Mouse (Mus musculus): ENCODE data around the gene Secisbp2l. TPM values are rescaled to one million over a fixed set of nuclear protein-coding genes. Genes with fewer than 3 reads are reported as not detected.

Gene Secisbp2l
- polyA plus RNA-seq, 1 experiment from 2014 or later: 9.5 TPM

DNA sequence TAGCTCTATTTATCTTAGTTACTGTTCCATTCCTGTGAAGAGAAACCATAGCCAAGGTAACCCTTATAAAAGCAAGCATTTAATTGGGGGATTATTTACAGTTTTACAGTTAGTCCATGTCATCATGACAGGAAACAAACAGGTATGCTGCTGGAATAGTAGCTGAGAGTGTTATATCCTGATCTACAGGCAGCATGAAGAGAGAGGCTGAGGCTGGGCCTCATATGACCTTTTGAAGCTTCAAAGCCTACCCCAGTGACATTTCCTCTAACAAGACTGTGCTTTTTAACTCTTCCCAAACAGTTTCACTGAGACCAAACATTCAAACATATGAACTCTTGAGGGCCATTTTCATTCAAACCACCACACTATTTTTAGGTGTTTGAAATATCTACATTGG is 15.2 kb upstream of the Secisbp2l start:
- Histone ChIP-seq H3K4me2 (replicated peaks; ENCODE audit: low read depth) (no peak overlapping the region), H3K27me3 (ENCODE audit: control insufficient read depth, insufficient read depth, low read length) (no peaks in the 10 kb centered on the region), H3K4me3 (ENCODE audit: low read depth, low read length) (no peak overlapping the region), H3K36me3 (ENCODE audit: control insufficient read depth, insufficient read depth, low read length) (no peaks in the 10 kb centered on the region), H3K4me1 (replicated peaks; ENCODE audit: control insufficient read depth, insufficient read depth) (no peaks in the 10 kb centered on the region), H3K9me3 (ENCODE audit: control insufficient read depth, low read length) (no peaks in the 10 kb centered on the region), H3K27ac (replicated peaks) (no peak overlapping the region), H3K9ac (ENCODE audit: low read length) (no peak overlapping the region)
- ATAC-seq (ENCODE audit: low FRiP score, low TSS enrichment) (no peak), DNase-seq (ENCODE audit: low spot score) (no peak)
- TF ChIP-seq EP300 (optimal IDR thresholded peaks at IDR 0.05): no peak
- TF ChIP-seq CTCF (IDR thresholded peaks at IDR 0.05; ENCODE audit: low read depth): no peak

GRCm38 (mm10) chr2:125795118-125795517 is 12.4 kb upstream of the Secisbp2l start:
- no peak overlapping the region for H3K27ac ChIP-seq (replicated peaks)
- no peaks in the 10 kb centered on the region for H3K27me3 ChIP-seq (ENCODE audit: control insufficient read depth, insufficient read depth, low read length)
- no peaks in the 10 kb centered on the region for H3K4me1 ChIP-seq (replicated peaks; ENCODE audit: control insufficient read depth, insufficient read depth)
- H3K9ac ChIP-seq (ENCODE audit: low read length): no peak overlapping the region
- H3K4me3 ChIP-seq (ENCODE audit: low read depth, low read length): no peak overlapping the region
- no peak overlapping the region for H3K4me2 ChIP-seq (replicated peaks; ENCODE audit: low read depth)
- H3K36me3 ChIP-seq (ENCODE audit: control insufficient read depth, insufficient read depth, low read length): no peaks in the 10 kb centered on the region
- H3K9me3 ChIP-seq (ENCODE audit: control insufficient read depth, low read length): no peaks in the 10 kb centered on the region
- WGBS: 63% methylated on average over 2 of the region's 2 CpGs
- TF ChIP-seq EP300 (optimal IDR thresholded peaks at IDR 0.05) (no peak), CTCF (IDR thresholded peaks at IDR 0.05; ENCODE audit: low read depth) (no peak)
- DNase-seq (ENCODE audit: low spot score) (no peak), ATAC-seq (ENCODE audit: low FRiP score, low TSS enrichment) (no peak)

GRCm38 (mm10) chr2:125794166-125794565 is 11.5 kb upstream of the Secisbp2l start:
- H3K9me3 ChIP-seq (ENCODE audit: control insufficient read depth, low read length): no peaks in the 10 kb centered on the region
- no peaks in the 10 kb centered on the region for H3K36me3 ChIP-seq (ENCODE audit: control insufficient read depth, insufficient read depth, low read length)
- ATAC-seq (ENCODE audit: low FRiP score, low TSS enrichment): no peak
- DNase-seq (ENCODE audit: low spot score): no peak
- 59% methylated on average over 2 of the region's 2 CpGs for WGBS
- no peak overlapping the region for H3K27ac ChIP-seq (replicated peaks)
- H3K4me1 ChIP-seq (replicated peaks; ENCODE audit: control insufficient read depth, insufficient read depth): no peaks in the 10 kb centered on the region
- no peak overlapping the region for H3K4me2 ChIP-seq (replicated peaks; ENCODE audit: low read depth)
- TF ChIP-seq CTCF (IDR thresholded peaks at IDR 0.05; ENCODE audit: low read depth) (no peak), EP300 (optimal IDR thresholded peaks at IDR 0.05) (no peak)
- H3K27me3 ChIP-seq (ENCODE audit: control insufficient read depth, insufficient read depth, low read length): no peaks in the 10 kb centered on the region
- H3K4me3 ChIP-seq (ENCODE audit: low read depth, low read length): no peak overlapping the region
- no peak overlapping the region for H3K9ac ChIP-seq (ENCODE audit: low read length)

DNA sequence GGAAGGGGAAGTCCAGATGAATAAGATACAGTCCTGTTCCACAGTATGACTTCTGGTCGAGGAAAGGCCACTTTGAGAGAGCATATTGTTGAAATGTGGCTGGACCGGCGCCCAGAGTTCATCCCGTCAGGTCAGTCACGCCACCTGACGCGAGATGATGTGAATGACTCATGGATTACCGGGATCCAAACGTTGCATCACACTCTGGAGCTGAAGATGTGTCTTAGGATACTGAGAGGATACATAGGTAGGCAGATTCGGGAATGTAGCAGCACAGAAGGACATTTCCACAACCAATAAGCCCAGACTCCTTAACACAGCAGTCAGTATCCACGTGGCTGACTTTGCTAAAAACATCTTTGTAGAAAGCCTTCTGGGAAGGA is 10.2 kb upstream of the Secisbp2l start:
- DNase-seq (ENCODE audit: low spot score) (no peak), ATAC-seq (ENCODE audit: low FRiP score, low TSS enrichment) (no peak)
- Histone ChIP-seq H3K4me3 (ENCODE audit: low read depth, low read length) (no peak overlapping the region), H3K9me3 (ENCODE audit: control insufficient read depth, low read length) (no peaks in the 10 kb centered on the region), H3K4me2 (replicated peaks; ENCODE audit: low read depth) (no peak overlapping the region), H3K36me3 (ENCODE audit: control insufficient read depth, insufficient read depth, low read length) (no peaks in the 10 kb centered on the region), H3K4me1 (replicated peaks; ENCODE audit: control insufficient read depth, insufficient read depth) (no peaks in the 10 kb centered on the region), H3K9ac (ENCODE audit: low read length) (no peak overlapping the region), H3K27me3 (ENCODE audit: control insufficient read depth, insufficient read depth, low read length) (no peaks in the 10 kb centered on the region), H3K27ac (replicated peaks) (no peak overlapping the region)
- TF ChIP-seq EP300 (optimal IDR thresholded peaks at IDR 0.05) (no peak), CTCF (IDR thresholded peaks at IDR 0.05; ENCODE audit: low read depth) (no peak)
- 76% methylated on average over 11 of the region's 11 CpGs for WGBS

DNA sequence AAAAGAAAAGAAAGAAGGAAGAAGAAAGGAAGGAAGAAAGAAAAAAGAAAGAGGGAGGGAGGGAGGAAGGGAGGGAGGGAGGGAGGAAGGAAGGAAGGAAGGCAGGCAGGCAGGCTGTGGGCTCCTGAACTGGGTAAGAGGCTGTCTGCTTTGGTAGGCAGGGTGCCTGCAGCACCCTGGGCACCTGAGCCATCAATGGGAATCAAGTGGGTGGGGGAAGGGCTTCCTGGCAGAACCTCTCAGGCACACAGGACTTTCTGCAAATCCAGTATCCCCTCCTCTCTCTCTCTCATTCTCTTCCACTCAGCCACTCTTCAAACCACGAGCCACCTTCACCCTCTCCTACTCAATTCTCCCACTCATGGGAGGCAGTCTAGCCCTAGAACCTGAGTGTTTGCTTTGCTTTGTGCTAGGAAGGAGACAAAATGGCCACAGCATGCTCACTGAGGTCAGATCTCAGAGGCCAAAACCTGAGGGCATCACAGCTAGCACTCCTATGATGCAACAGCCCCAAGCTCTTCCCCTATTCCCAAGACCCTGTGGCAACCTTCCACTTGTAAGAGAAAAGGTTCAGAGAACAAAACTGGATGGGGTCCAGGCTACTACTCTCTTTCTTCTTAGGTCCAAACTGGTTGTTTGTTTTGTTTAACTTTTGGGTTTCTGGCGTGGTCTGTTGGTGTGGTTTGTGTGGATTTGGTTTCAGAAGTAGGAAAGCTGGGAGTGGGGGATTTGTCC is 9.6 kb upstream of the Secisbp2l start:
- H3K27me3 ChIP-seq (ENCODE audit: control insufficient read depth, insufficient read depth, low read length): no peaks in the 10 kb centered on the region
- no peaks in the 10 kb centered on the region for H3K4me1 ChIP-seq (replicated peaks; ENCODE audit: control insufficient read depth, insufficient read depth)
- no peaks in the 10 kb centered on the region for H3K9me3 ChIP-seq (ENCODE audit: control insufficient read depth, low read length)
- DNase-seq (ENCODE audit: low spot score) (no peak), ATAC-seq (ENCODE audit: low FRiP score, low TSS enrichment) (no peak)
- H3K36me3 ChIP-seq (ENCODE audit: control insufficient read depth, insufficient read depth, low read length): no peaks in the 10 kb centered on the region
- no peak overlapping the region for H3K4me2 ChIP-seq (replicated peaks; ENCODE audit: low read depth)
- no peak overlapping the region for H3K4me3 ChIP-seq (ENCODE audit: low read depth, low read length)
- TF ChIP-seq CTCF (IDR thresholded peaks at IDR 0.05; ENCODE audit: low read depth) (no peak), EP300 (optimal IDR thresholded peaks at IDR 0.05) (no peak)
- 52% methylated on average over 2 of the region's 2 CpGs for WGBS
- H3K27ac ChIP-seq (replicated peaks): no peak overlapping the region
- no peak overlapping the region for H3K9ac ChIP-seq (ENCODE audit: low read length)

DNA sequence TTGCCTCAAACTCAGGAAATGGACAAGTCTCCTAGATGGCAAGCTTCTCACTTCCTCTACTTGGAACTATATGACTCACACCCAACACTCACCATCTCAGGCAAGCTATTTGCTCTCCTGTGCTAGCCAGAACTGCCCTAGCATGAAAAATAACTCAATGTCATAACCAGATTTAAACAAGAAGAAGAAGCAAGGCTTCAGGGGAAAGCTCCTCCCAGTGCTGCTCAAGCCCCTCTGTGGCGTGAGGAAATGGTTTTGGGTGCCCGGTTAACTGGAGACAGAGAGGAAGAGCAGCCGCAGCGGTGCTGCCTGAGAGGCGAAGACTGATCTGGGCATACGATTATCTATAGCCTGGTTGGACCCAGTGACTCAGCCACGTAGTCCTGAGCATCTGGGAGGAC is 8.8 kb upstream of the Secisbp2l start:
- WGBS: 56% methylated on average over 7 of the region's 7 CpGs
- Histone ChIP-seq H3K9ac (ENCODE audit: low read length) (no peak overlapping the region), H3K36me3 (ENCODE audit: control insufficient read depth, insufficient read depth, low read length) (no peaks in the 10 kb centered on the region), H3K27me3 (ENCODE audit: control insufficient read depth, insufficient read depth, low read length) (no peaks in the 10 kb centered on the region), H3K9me3 (ENCODE audit: control insufficient read depth, low read length) (no peaks in the 10 kb centered on the region), H3K4me2 (replicated peaks; ENCODE audit: low read depth) (no peak overlapping the region), H3K4me1 (replicated peaks; ENCODE audit: control insufficient read depth, insufficient read depth) (no peaks in the 10 kb centered on the region), H3K27ac (replicated peaks) (0 out of 2 replicates have a peak overlapping the region, but pooled peaks have one; percentile 45), H3K4me3 (ENCODE audit: low read depth, low read length) (no peak overlapping the region)
- peak; percentile 78 for ATAC-seq (ENCODE audit: low FRiP score, low TSS enrichment)
- DNase-seq (ENCODE audit: low spot score): no peak
- no peak for TF ChIP-seq CTCF (IDR thresholded peaks at IDR 0.05; ENCODE audit: low read depth)
- TF ChIP-seq EP300 (optimal IDR thresholded peaks at IDR 0.05): no peak
